In the genomic region with DNA sequence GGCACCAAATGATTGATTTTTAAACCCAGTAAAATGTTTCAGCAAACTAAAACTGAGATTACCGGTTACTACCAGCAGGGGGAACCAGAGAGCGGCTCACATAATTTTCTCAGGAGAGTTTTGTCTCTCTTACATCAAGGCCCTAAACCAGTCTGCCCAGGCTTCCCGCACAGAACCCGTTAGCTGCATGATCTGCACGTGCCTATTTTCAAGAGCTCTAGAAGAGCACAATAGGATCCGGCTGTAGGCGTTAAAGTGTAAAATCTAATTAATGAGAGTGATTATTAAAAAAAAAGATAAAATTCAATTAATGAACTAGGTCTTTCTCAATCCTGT, we compare ENCODE assay signal across 9 mouse cellular contexts. TPM values are rescaled to one million over a fixed set of nuclear protein-coding genes. Genes with fewer than 3 reads are reported as not detected.
DNase-seq lines count a peak whose midpoint lies in the region; ATAC-seq and TF ChIP-seq lines count a peak whose summit lies in the region.
"Had no signal": no experiment of that assay in that cellular context is flagged by ENCODE, and none has a peak within 500 bp of the region (broad histone marks: within the 10 kb centered on the region; RNA-seq: fewer than 3 reads in every experiment).

No protein-coding gene starts in this region.

- H3K9ac ChIP-seq in liver, embryonic 12.5 days = no peak overlapping the region
- H3K9ac ChIP-seq in midbrain, embryonic 14.5 days (replicated peaks; ENCODE audit: low read length) = no peak overlapping the region

- H3K4me1 ChIP-seq in liver, embryonic 12.5 days = peaks cover 26% of the 10 kb centered on the region
- no peaks in the 10 kb centered on the region for H3K4me1 ChIP-seq in midbrain, embryonic 14.5 days (ENCODE audit: control insufficient read depth, insufficient read depth, low read length)
- H3K4me1 ChIP-seq in testis, adult 2 months (ENCODE audit: control insufficient read depth, insufficient read depth, low read length) = no peaks in the 10 kb centered on the region

- H3K36me3 ChIP-seq in liver, embryonic 12.5 days = peaks cover 15% of the 10 kb centered on the region
- 0 out of 2 replicates have a peak, but pooled peaks cover 4% of the 10 kb centered on the region for H3K36me3 ChIP-seq in midbrain, embryonic 14.5 days (ENCODE audit: control insufficient read depth, insufficient read depth, low read length)
- no peaks in the 10 kb centered on the region for H3K36me3 ChIP-seq in testis, adult 2 months (ENCODE audit: control insufficient read depth, insufficient read depth, low read length)

- ATAC-seq in liver, embryonic 12.5 days = no peak
- ATAC-seq in midbrain, embryonic 14.5 days (ENCODE audit: low FRiP score, low TSS enrichment) = peak; percentile 78; the same call in 1 of the 2 replicates

- H3K9me3 ChIP-seq in liver, embryonic 12.5 days (replicated peaks) = no peaks in the 10 kb centered on the region
- no peaks in the 10 kb centered on the region for H3K9me3 ChIP-seq in midbrain, embryonic 14.5 days (ENCODE audit: control insufficient read depth, low read length)

- intact Hi-C loops in left cerebral cortex, postnatal 25 days (cut with DNase I) = loop anchor here (2.0 to 5.0 kb wide), 4 partner anchors 57 to 302 kb away; a partner anchor contains a TSS

- no peak overlapping the region for H3K4me3 ChIP-seq in liver, embryonic 12.5 days
- H3K4me3 ChIP-seq in midbrain, embryonic 14.5 days (replicated peaks; ENCODE audit: low read depth, low read length) = no peak overlapping the region
- H3K4me3 ChIP-seq in testis, adult 2 months (ENCODE audit: control insufficient read depth, low read depth, low read length) = no peak overlapping the region
- H3K4me3 ChIP-seq: myocyte had no signal

- peak; percentile 32; the same call in 1 of the 2 replicates for TF ChIP-seq CTCF in testis, adult 2 months (IDR thresholded peaks at IDR 0.05; ENCODE audit: control insufficient read depth, insufficient read depth, insufficient replicate concordance, low read depth, low read length)

- H3K4me2 ChIP-seq in liver, embryonic 12.5 days = no peak overlapping the region
- H3K4me2 ChIP-seq in midbrain, embryonic 14.5 days (ENCODE audit: low read length) = no peak overlapping the region

- H3K27ac ChIP-seq in liver, embryonic 12.5 days = no peak overlapping the region
- H3K27ac ChIP-seq in midbrain, embryonic 14.5 days (replicated peaks; ENCODE audit: low read depth, low read length) = no peak overlapping the region
- H3K27ac ChIP-seq in testis, adult 2 months (ENCODE audit: control insufficient read depth, insufficient read depth, low read depth, low read length) = no peak overlapping the region

- no peaks in the 10 kb centered on the region for H3K27me3 ChIP-seq in liver, embryonic 12.5 days (replicated peaks)
- H3K27me3 ChIP-seq in midbrain, embryonic 14.5 days (ENCODE audit: control insufficient read depth, insufficient read depth, low read length) = no peaks in the 10 kb centered on the region
- no peaks in the 10 kb centered on the region for H3K27me3 ChIP-seq in testis, adult 2 months (ENCODE audit: control insufficient read depth, insufficient read depth, low read length)

- DNase-seq in liver = peak; percentile 65
- DNase-seq in cerebellum, adult 18-20 months = peak; percentile 55 to 72
- peak; percentile 21 to 81 for DNase-seq in frontal cortex, adult 2 months (ENCODE audit: extremely low spot score in 1 of 2, low spot score in 1 of 2)
- DNase-seq in hindlimb bud, embryonic 11.5 days (ENCODE audit: extremely low spot score, low read depth, low spot score) = peak; percentile 60
- peak; percentile 54 to 64 for DNase-seq in left cerebral cortex, postnatal 25 days (ENCODE audit: low spot score in 2 of 2)
- peak; percentile 83 for DNase-seq in midbrain, embryonic 14.5 days

- WGBS in liver, embryonic 12.5 days (ENCODE audit: insufficient replicate concordance) = 7% methylated on average over 7 of the region's 7 CpGs
- WGBS in midbrain, embryonic 14.5 days = 2% methylated on average over 7 of the region's 7 CpGs

- no peak for TF ChIP-seq POLR2A in testis, adult 2 months (IDR thresholded peaks at IDR 0.05; ENCODE audit: control insufficient read depth, low read depth, low read length)

RNA-seq across cellular contexts. Expression of a gene that starts 57.3 kb away (rescaled TPM):
- 27.3 and 30.0 TPM in 2 replicates for polyA plus RNA-seq in liver, embryonic 12.5 days (2016; fragmentation: Nextera tagmentation; extraction: Ambion mirVana)
- 20.1 and 21.3 TPM in 2 replicates for polyA plus RNA-seq in frontal cortex, adult 2 months (2012; rRNA removed)
- total RNA-seq in left cerebral cortex, postnatal 25 days (2021) = 10 to 100 TPM; 22.8 to 24.8 TPM
- 63.6 and 69.5 TPM in 2 replicates for polyA plus RNA-seq in midbrain, embryonic 14.5 days (2014; fragmentation: Nextera tagmentation; extraction: Ambion mirVana)
- polyA plus RNA-seq in testis, adult 2 months (2012; rRNA removed) = 1.6 and 1.8 TPM in 2 replicates
